Mouse (Mus musculus) ZHBTc4 (cell line): ENCODE measurements at regions not wholly inside any gene's neighbourhood (a gene's known extent, or its start where the extent isn't known, plus 50 kb on each side); places are given as distances from the start of the nearest gene placed in this dataset.

ENCODE experiments used
- DNase-seq: peaks from one replicate; pipeline ENCODE4 v3.0.0-alpha.2; 2011; ENCODE audit warnings: low read depth, low spot score

GRCm38 (mm10) chr2:136449265-136449664, 52.4 kb upstream of the Ankef1 start:
- peak; percentile 30 for DNase-seq
